Mouse (Mus musculus) embryo, embryonic 9.5 days (tissue): ENCODE data around the gene Fam8a1.

Experiments
- DNase-seq: peaks from one replicate; pipeline ENCODE4 v3.0.0-alpha.2; 2017; ENCODE audit errors: extremely low spot score

Fam8a1 gene

DNA sequence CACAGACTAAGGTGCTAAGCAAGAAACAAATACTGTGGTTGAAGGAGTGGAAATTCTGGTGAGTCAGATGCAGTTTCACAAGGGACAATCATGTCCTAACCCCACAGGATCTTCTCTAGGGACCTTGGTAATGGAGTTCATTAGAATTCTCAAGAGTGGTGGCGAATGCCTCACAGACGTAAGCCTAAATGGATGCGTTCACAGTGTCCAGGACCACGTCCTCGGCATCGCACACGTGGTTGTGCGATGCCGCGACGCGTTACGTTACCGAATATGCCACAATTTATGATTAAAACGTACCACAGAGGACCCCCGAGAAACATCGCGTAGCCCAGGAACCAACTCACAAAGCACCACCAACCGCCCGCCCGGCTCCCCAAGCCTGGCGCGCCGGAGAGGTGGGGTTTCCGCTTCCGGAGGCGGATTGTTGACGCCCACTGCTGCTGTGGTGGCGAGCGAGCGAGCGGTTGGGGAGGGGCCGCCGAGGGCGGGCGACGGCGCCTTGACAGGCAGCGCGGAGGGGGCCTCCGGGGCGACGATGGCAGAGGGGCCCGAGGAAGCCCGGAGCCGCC is at the start of gene Fam8a1:
Fam8a1 (plus strand) TSS at position 475 of the 572 bp plus-strand sequence.
- peak; percentile 94 for DNase-seq

DNA sequence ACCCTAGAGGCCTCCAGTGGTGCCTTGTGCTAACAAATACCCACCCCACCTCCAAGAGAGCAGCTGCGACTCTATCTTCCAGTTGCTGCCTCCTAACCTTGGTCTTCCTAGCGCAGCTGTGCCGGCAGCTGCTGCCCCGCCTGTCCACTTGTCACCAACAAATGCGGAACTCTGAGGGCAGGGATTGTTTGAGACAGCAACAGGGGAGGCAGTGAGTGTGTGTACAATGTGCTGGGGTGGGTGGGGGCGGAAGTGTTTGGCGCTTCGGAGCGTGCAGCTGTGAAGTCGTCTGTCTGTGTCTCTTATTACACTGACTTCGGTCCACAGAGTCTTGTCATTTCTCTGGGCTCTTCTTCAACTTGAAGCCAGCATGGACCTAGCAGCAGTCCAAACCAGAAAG is 49.7 kb upstream of the Fam8a1 start:
- DNase-seq = peak; percentile 11

DNA sequence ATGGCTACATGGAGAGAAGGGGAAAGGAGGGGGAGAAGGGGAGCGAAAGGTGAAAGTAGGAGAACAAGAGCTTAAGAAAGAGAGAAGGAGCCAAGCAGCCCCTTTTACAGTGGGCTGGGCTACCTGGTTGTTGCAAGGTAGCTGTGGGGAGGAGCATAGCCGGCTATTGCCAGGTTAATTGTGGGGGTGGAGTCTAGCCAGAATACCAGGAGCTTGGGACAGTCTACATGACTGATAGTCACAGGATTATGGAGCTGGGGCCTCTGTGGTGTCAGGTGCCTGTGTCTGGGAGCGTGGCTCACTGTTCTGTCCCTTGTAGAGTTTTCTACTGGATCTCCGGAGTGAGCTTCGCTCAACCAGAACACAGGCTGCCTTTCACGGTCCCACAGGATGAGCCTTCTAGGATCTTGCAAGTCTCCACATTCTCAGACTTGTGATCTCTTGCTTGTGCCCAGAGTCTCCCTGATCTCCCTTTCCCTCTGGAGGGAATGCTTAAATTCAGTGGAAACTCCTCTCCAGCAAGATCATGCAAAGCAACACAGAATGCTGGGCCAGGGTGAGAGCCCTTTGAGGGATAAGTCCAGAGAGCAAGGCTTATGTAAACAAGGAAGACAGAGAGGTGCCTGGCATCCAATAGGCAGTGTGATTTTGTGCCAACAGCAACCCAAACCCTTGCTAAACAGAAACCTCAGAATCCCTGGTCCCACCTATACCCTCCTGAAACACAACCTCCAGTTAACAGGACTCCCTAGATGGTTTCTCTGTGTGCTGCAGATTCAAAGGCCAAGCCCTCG is 48.2 kb upstream of the Fam8a1 start:
- DNase-seq = no peak

DNA sequence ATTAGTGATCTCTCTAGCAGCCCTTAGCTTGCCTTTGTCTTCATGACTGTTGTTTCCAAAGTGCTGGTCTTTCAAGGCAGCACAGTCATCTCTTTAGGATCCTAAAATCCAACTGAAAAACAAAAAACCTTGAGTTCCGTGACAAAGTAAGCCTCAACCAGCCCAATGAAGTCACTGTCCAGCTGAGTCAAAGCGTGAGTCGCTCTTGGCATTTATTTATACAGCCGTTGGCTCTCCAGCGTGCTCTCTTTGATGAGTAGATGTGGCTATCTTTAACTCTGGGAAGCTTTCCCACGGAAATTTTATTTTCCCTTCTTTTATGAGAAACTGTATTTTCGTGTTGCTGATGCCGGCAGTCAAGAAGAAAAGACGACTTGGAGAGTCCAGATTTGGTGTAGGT is 42.7 kb upstream of the Fam8a1 start:
- no peak for DNase-seq

DNA sequence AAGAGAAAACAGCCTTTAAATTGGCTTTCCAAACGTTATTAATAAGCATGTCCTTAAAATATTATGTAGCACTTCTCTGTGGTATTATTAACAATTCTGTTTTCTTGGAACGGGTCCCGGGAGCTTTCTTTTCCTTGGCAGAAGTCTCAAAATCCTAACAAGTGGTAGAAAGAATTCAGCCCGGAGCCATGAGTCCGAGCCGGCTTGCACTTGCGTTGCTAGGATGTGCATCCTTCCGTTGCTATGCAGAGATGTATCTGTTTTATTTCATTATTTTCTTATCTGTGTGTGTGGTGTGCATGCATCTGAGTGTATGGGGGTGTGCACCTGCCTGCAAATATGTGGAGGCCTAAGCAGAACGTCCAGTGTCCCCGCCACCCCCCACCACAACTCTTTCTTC is 41.5 kb upstream of the Fam8a1 start:
- DNase-seq = no peak

DNA sequence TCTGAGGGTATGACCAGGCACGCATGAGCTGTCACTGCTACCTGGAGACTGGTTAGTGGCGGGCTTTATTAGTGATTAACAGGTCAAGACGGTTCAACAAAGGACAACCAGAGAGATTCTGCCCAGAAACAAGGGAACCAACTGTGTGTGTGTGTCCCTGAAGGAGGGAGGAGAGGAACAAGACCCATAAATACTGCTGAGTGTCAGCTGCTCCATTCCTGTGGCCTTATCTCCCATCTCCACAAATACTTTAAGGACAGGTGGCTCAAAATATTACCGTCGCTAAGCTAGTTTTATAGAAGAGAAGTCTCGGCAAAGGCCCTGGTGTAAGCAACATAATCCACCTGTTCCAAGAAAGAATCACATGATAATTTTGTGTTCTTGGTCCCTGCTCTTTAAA is 39.9 kb upstream of the Fam8a1 start:
- DNase-seq = no peak

DNA sequence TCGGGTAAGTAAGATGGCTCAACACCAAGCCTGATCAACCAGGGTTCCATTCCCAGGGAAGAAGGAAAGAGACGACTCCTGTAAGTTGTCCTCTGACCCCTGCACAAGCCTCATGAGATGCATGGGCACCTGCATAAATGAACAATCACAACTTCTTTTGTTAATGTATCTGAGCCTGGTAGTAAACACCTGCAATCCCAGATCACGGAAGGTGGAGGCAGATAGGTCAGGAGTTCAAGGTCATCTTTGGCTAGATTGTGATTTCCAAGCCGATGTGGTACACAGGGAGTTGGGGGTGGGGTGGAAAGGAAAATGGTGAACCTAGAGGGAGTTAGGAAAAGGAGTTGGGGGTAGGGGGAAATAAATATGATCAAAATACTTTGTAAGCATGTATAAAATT is 36.5 kb upstream of the Fam8a1 start:
- no peak for DNase-seq

DNA sequence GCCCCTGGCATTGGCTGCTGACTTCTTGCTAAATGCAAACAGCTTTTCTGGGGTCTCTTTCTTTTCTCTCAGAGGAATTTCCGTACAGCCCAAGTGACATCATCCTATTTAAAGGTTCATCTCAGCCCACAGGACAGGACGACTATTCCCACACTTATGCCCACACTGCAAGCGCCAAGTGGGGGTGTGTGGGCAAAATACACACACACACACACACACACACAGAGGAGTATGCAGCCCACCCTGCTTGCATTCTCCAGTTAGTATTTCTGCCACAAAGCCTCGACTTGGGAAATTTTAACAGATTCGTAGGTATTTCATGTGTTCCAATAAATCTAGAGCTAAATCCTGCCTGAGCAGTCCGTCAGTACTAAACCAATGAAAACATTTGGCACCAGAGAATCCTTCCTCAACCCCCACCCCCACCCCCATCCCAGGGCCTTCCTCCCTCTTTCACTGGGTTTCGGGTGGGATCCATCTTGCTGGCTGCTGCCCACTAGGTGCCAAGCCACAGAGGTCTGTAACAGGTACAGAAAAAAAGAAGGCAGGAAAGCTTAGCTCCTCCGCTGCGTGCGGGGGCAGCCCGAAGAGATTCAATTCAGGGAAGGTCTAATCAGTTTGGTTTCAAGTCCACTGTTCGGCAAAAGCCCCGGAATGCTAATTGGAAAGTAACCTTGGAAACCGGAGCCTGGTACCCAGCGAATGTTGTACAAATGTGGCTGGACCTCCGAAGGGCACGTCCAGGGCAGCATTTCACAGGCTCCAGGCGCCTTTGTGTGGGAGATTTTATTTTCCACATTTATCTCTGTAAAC is 35.8 kb upstream of the Fam8a1 start:
- DNase-seq = peak; percentile 55

DNA sequence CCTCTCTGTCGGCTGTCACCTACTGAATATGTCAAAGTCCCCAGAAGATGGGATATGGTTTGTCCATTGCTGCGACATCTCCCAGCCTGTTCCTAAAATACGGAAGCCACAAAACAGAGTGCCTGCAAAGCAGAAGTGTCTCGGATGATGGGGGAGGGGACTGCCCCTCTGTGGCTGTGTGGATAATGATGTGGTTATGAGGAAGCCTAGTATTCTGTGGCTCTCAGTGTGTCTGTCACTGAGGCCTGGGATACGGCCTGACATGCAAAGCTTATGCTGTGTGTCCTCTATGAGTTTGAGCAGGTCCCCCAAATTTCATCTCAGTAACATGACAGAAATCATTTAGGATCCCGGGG is 35.2 kb upstream of the Fam8a1 start:
- DNase-seq = no peak

DNA sequence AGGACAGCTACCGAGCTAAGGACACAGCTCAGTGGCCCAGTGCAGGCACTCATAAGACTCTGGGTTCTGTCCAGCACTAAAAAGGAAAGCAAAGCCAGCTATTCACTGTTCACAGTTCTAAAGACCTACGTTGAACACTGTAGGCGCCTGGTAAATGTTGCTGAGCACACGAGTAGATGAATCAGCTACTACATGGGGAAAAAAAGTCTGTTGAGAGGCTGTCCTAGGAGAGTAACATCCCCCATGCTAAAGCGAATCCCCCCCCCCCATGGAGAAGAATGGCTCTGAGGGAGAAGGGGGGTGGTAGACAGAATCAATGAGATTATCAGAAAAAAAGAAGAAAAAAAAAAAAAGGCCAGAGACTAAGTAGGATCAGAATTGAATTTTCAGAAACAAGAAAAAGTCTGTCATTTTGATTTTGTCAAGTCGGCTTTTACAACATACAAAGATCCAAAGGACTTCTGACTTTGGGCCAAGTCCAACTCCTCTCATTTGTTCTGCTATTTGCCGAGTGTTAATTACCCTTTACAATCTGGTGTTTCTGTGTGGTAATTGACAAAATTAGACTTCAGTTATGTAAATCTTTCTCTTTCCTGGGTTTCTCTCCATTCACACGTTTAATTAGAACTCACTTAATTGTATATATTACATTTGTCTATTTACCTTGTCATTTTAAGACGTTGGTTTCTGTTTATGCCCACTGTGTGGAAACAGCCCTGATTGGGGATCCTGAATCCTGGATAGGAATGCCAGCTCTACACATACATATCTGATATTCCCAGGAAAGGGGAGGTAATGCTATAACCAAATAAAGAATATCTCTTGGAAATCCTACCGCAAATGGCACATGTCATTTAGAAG is 28.5 kb upstream of the Fam8a1 start:
- no peak for DNase-seq

DNA sequence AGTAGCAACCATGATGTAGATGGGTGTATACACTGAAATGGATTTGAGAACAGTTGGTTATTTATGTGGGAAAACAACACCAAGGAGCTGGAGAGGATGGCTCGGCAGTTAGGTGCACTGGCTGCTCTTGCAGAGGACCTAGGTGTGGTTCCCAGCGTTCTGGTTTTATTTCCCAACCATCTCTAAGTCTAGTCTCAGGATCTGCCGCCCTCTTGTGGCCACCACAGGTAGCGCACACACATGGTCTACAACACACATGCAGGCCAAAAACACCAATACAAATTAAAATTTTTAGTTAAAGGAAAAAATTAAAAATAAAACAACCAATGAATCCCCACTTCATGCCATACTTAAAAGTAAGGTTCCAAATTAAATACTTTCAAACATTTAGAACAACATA is 27.0 kb upstream of the Fam8a1 start:
- no peak for DNase-seq

DNA sequence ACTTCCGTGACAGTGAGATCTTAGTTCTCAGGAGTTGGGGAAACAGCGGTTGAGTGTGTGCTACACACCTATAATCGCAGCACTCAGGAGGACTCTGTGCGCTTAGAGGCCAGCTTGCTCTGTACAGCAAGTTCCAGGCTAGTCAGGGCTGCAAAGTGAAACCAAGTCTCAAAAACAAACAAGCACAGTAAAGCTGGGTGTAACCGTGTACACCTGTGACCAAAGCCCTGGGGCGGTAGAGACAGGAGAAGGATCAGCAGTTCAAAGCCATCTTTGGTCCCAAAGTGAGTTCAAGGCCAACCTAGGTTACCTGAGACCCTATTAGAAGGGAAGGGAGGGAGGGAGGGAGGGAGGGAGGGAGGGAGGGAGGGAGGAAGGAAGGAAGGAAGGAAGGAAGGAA is 25.1 kb upstream of the Fam8a1 start:
- no peak for DNase-seq

DNA sequence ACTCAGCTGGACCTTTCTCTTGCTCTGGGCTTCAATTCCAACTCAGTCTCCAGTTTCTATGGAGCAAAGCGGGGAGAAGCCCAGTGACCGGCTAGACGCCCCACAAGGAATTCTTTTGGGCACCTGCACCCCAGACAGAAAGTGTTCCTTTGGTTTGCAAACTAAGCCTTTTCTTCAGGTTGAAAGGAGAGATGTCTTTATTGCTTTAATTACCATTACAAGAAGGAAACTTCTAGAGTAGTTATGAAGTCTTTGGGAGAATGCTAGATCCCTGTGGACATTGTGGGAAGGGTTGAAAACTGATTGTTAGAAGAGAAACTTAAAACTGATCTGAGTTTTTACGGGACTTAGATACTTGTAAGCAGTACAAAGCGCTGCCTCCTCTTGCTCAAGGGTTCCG is 23.8 kb upstream of the Fam8a1 start:
- DNase-seq = no peak

DNA sequence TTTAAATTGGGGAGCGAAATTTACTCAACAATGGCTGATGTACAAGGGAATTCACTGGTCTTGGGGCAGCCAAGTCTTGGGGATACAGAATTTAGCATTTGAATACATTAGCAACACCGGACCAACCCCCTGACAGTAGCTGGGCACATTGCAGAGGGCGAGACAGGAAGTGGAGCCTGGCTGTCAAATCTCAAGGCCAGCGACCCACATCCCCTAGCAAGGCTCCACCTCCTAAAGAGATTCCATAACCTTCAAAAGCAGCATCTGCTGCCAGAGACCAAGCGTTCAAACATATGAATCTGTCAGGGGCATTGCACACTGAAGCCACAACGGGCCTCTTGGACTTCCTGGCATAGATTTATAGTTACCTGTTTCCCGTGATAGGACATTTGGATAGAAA is 17.5 kb upstream of the Fam8a1 start:
- no peak for DNase-seq

DNA sequence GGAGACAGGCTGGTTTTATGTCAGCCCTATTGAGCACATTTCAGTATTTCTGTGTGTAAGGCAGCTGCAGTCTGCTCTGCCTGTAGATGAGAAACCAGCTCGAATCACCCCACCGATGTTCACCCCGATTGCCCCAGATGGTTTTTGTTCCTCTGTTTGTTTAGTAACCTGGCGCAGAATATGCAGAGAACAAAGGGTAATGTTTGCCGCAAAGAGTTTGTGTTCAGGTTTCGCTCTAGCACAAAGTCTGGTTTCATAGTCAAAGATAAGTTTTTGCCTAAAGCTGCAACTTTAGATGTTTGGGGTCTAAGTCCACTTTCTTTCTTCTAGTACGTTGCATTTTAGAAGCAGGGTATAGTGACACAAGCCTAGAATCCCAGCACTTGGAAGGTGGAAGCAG is 16.7 kb upstream of the Fam8a1 start:
- no peak for DNase-seq

DNA sequence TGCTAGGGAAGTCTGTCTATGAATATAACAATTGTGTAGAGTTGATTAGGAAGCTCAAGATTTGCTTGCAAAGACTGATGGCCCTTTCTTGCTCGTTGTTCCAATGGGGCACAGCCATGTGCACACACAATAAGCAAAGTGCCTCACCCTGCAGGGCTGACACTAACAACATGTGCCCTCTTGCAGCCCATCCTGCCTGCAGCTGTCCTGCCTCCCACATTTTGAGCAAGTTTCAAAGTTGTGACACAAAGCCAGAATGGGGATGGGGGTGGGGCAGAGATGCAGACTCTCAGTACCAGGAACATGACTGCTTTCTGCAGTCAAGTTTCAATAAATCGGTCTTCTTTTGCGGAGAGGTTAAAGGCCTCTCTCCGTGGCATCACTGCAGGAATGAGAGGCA is 15.7 kb upstream of the Fam8a1 start:
- DNase-seq = no peak

DNA sequence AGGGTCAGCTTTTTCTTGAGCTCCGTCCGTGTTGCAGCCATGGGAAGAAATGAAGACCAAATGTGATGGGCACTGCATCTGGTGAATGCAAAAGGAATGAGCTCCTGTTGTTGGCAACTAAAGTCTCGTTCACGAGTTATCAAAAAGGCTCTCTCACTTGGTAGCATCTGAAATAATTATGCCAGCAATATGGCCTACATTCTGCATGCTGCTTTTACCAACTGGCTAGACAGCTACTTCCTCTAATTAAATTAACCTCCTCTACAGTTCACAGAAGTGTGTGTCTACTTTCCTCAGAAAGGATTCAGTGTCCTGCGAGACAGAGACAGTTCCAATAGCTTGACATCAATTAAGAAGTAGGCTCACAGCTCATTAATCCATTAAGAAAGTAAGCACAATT is 14.8 kb upstream of the Fam8a1 start:
- no peak for DNase-seq

DNA sequence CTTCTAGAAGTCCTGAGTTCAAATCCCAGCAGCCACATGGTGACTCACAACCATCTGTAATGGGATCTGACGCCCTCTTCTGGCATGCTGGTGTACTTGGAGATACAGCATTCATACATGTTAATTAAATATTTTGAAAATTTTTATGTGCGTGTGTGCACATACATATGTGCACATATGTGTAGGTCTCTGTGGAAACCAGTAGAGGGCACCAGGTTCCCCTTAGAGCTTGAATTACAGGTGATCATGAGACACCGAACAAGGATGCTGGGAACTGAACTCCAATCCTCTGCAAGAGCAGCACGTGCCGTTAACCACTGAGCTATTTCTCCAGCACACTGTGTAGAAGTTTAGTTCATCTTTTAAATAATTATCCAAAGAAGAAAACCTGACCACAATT is 10.1 kb upstream of the Fam8a1 start:
- DNase-seq = no peak

DNA sequence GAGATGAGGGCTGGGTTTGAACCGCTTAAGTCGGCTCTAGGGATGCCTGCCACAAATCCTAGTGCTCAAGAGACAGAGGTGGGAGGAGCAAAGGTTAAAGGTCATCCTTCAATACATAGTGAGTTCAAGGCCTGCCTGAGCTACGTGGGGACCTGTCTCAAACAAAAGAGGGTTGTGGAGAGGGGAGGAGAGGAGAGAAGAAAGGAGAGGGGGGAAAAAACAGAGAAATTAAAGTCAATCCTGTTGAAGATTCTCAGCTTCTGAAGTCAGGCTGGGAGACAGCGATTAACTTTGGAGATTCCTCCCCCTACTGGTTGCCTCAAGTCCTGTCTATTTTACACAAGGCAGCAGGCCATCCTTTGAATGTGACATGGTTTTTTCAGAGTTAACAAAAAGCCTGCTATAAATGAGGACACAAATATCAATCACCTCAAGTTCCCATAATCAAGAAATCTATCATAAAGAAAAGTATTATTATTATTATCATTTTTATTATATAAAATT is 5.8 kb upstream of the Fam8a1 start:
- no peak for DNase-seq

DNA sequence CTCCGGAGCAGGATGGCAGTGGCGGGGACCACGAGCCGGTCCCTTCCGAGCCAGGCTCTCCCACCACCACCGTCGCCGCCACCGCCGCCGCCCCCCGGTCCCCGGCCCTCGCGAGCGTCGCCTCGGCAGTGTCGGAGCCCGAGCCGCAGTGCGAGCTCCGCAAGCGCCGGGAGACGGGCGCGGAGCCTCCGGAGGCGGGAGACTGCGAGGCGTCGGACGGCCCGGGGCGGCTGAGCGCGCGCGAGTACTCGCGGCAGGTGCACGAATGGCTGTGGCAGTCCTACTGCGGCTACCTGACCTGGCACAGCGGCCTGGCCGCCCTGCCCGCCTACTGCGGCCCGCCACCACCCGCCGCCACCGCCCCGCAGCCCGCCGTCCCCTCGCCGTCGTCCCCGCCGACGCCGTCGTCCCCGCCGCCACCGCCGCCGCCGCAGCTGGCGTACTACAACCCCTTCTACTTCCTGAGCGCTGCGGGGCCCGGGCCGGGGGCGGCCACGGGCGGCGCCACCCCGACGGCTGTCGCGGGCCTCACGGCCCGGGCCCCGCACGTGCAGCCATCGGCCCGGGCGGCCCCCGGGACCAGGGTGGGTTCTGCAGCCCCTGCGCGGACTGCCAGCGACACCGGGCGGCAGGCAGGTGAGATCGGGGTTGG is 424 bp downstream of the Fam8a1 start:
- peak; percentile 27 for DNase-seq

DNA sequence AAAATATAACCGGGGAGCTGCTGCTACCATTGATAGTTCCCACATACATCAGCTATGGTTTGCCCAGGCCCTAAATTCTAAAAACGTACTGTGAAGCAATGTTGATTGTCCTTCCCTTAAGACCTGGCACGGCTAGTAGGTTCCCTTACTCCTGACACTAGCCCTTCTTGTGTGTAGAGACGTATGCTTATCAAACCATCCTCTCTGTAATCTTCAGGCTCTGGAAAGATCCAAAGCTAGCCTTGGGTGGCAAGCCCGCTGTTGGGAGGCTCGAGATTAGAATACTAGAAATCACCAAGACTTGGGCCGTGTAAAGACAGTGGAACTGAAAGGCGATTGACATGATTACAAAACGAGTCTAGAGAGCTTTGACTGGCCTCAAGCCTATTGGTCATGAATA is 1.2 kb downstream of the Fam8a1 start:
- DNase-seq = no peak
